Mouse (Mus musculus): ENCODE data around the gene Sptan1. TPM values are rescaled to one million over a fixed set of nuclear protein-coding genes. Genes with fewer than 3 reads are reported as not detected.
A peak's percentile ranks its signal among the peaks of the same experiment; 100 is the strongest.

The Sptan1 gene
- total and polyA plus RNA-seq, 3 experiments, result 130 to 167 (median 159) TPM

GRCm38 (mm10) chr2:29964354-29965249, 758 bp upstream of the Sptan1 start:
- H3K27me3 ChIP-seq (ENCODE audit: control insufficient read depth, insufficient read depth, low read length), result no peaks in the 10 kb centered on the region
- H3K9ac ChIP-seq (ENCODE audit: low read depth, low read length), result peak overlapping the region; percentile 50
- intact Hi-C loops (cut with DNase I), result loop anchor here (2.0 to 10.0 kb wide), 3 partner anchors 20 to 140 kb away; partner anchors contain the start of genes Gle1 and Urm1
- WGBS, result 8% methylated on average over 10 of the region's 10 CpGs
- peak overlapping the region; percentile 100 for H3K27ac ChIP-seq
- peaks cover 3% of the 10 kb centered on the region for H3K79me2 ChIP-seq (replicated peaks; ENCODE audit: control insufficient read depth, insufficient read depth, low read length)
- TF ChIP-seq EP300 (IDR thresholded peaks at IDR 0.05; ENCODE audit: insufficient read depth, low read depth, low read length) (peak; percentile 88; the same call in 1 of the 2 replicates), CTCF (IDR thresholded peaks at IDR 0.05) (no peak)
- DNase-seq, result peak; percentile 47 to 54
- peak overlapping the region; percentile 97 for H3K4me3 ChIP-seq
- peaks cover 14% of the 10 kb centered on the region for H3K4me1 ChIP-seq (ENCODE audit: control insufficient read depth, insufficient read depth, low read length)
- peaks cover 30% of the 10 kb centered on the region for H3K36me3 ChIP-seq (ENCODE audit: control insufficient read depth, insufficient read depth, low read length)

DNA sequence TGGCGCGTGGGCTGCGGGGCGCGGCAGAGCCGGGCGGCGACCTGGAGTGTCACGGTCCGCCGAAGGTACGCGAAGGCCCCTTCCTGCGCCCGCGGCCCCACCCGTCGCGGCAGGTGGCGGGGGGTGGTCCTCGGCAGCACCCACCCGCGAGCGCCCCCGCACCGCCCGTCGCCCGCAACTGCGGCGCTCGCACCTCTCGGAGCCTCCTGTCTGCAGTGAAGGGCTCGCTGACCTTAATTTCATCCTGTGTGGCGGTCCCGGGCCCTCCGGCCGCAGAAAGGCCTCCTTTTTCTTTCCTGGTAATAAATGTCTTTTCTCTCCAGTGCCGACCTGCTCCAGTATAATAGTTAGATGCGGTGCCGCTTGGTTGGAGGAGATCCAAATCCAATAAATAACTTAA, 546 bp downstream of the Sptan1 start:
- WGBS, result under 1% methylated on average over 34 of the region's 41 CpGs
- peak overlapping the region; percentile 97 for H3K4me3 ChIP-seq
- TF ChIP-seq EP300 (IDR thresholded peaks at IDR 0.05; ENCODE audit: insufficient read depth, low read depth, low read length) (no peak), POLR2A (IDR thresholded peaks at IDR 0.05; ENCODE audit: insufficient read depth, low read depth, low read length) (no peak), CTCF (IDR thresholded peaks at IDR 0.05) (peak; percentile 43)
- intact Hi-C loops (cut with DNase I), result loop anchor here (2.0 to 10.0 kb wide), 3 partner anchors 21 to 141 kb away; partner anchors contain the start of genes Gle1 and Urm1
- H3K27ac ChIP-seq, result peak overlapping the region; percentile 100
- peak; percentile 69 to 74 for DNase-seq
- H3K4me1 ChIP-seq (ENCODE audit: control insufficient read depth, insufficient read depth, low read length), result peaks cover 21% of the 10 kb centered on the region
- no peaks in the 10 kb centered on the region for H3K27me3 ChIP-seq (ENCODE audit: control insufficient read depth, insufficient read depth, low read length)
- H3K79me2 ChIP-seq (replicated peaks; ENCODE audit: control insufficient read depth, insufficient read depth, low read length), result peaks cover 3% of the 10 kb centered on the region
- H3K36me3 ChIP-seq (ENCODE audit: control insufficient read depth, insufficient read depth, low read length), result peaks cover 41% of the 10 kb centered on the region
- H3K9ac ChIP-seq (ENCODE audit: low read depth, low read length), result peak overlapping the region; percentile 95

DNA sequence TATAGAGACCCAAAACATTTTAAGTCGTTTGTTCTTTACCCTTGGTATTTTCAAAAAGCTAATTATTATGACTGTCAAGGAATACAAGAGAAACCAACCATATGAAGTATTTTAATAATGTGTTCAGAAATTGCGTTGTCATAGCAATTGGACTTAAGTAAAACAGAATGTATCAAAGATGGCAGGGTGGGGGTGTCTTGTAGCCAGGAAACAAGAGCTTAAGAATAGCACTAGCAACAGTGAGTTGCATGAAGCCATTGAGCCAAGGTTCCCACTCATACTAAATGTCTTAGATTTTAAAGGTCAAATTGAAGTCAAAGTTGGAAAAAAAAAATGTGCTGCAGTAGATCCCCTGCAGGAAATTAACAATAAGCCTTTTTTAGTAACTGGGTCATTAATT, 1.5 kb downstream of the Sptan1 start:
- TF ChIP-seq POLR2A (IDR thresholded peaks at IDR 0.05; ENCODE audit: insufficient read depth, low read depth, low read length) (no peak), EP300 (IDR thresholded peaks at IDR 0.05; ENCODE audit: insufficient read depth, low read depth, low read length) (no peak), CTCF (IDR thresholded peaks at IDR 0.05) (no peak)
- Histone ChIP-seq H3K4me1 (ENCODE audit: control insufficient read depth, insufficient read depth, low read length) (peaks cover 24% of the 10 kb centered on the region), H3K27me3 (ENCODE audit: control insufficient read depth, insufficient read depth, low read length) (no peaks in the 10 kb centered on the region), H3K27ac (peak overlapping the region; percentile 100), H3K9ac (ENCODE audit: low read depth, low read length) (no peak overlapping the region), H3K79me2 (replicated peaks; ENCODE audit: control insufficient read depth, insufficient read depth, low read length) (peaks cover 3% of the 10 kb centered on the region), H3K4me3 (peak overlapping the region; percentile 97), H3K36me3 (ENCODE audit: control insufficient read depth, insufficient read depth, low read length) (peaks cover 49% of the 10 kb centered on the region)
- intact Hi-C loops (cut with DNase I), result loop anchor here (10.0 kb wide), 1 partner anchor 142 kb away; the partner anchor contains the start of gene Urm1
- 20% methylated on average over 2 of the region's 2 CpGs for WGBS
- DNase-seq, result no peak

- H3K79me2 ChIP-seq (replicated peaks; ENCODE audit: control insufficient read depth, insufficient read depth, low read length), result peaks cover 3% of the 10 kb centered on the region
- H3K27me3 ChIP-seq (ENCODE audit: control insufficient read depth, insufficient read depth, low read length), result no peaks in the 10 kb centered on the region
- 7% methylated on average over 5 of the region's 5 CpGs for WGBS
- DNase-seq, result peak in 1 of 2 experiments; percentile 11
- peak overlapping the region; percentile 97 for H3K4me3 ChIP-seq
- TF ChIP-seq CTCF (IDR thresholded peaks at IDR 0.05), result no peak
- TF ChIP-seq EP300 (IDR thresholded peaks at IDR 0.05; ENCODE audit: insufficient read depth, low read depth, low read length), result 0 out of 2 replicates have a peak, but pooled peaks have one; percentile 25
- peak; percentile 37; the same call in 1 of the 2 replicates for TF ChIP-seq POLR2A (IDR thresholded peaks at IDR 0.05; ENCODE audit: insufficient read depth, low read depth, low read length)
- peak overlapping the region; percentile 76 for H3K9ac ChIP-seq (ENCODE audit: low read depth, low read length)
- intact Hi-C loops (cut with DNase I), result loop anchor here (10.0 kb wide), 1 partner anchor 143 kb away; the partner anchor contains the start of gene Urm1
- peak overlapping the region; percentile 16; the same call in 1 of the 2 replicates for H3K27ac ChIP-seq
- peaks cover 31% of the 10 kb centered on the region for H3K4me1 ChIP-seq (ENCODE audit: control insufficient read depth, insufficient read depth, low read length)
- peaks cover 55% of the 10 kb centered on the region for H3K36me3 ChIP-seq (ENCODE audit: control insufficient read depth, insufficient read depth, low read length)
These were observed 2.4 kb downstream of the Sptan1 start for GRCm38 (mm10) chr2:29967768-29968167.

- Histone ChIP-seq H3K36me3 (ENCODE audit: control insufficient read depth, insufficient read depth, low read length) (peaks cover 57% of the 10 kb centered on the region), H3K27ac (peak overlapping the region; percentile 29; the same call in 1 of the 2 replicates), H3K9ac (ENCODE audit: low read depth, low read length) (peak overlapping the region; percentile 27; the same call in 1 of the 2 replicates), H3K4me1 (ENCODE audit: control insufficient read depth, insufficient read depth, low read length) (peaks cover 32% of the 10 kb centered on the region), H3K79me2 (replicated peaks; ENCODE audit: control insufficient read depth, insufficient read depth, low read length) (peaks cover 3% of the 10 kb centered on the region), H3K4me3 (no peak overlapping the region; the same call in 1 of the 2 replicates), H3K27me3 (ENCODE audit: control insufficient read depth, insufficient read depth, low read length) (no peaks in the 10 kb centered on the region)
- no peak for TF ChIP-seq EP300 (IDR thresholded peaks at IDR 0.05; ENCODE audit: insufficient read depth, low read depth, low read length)
- 0 out of 2 replicates have a peak, but pooled peaks have one; percentile 27 for TF ChIP-seq POLR2A (IDR thresholded peaks at IDR 0.05; ENCODE audit: insufficient read depth, low read depth, low read length)
- intact Hi-C loops (cut with DNase I), result loop anchor here (10.0 kb wide), 1 partner anchor 144 kb away; the partner anchor contains the start of gene Urm1
- DNase-seq, result peak in 1 of 2 experiments; percentile 14
- 21% methylated on average over 5 of the region's 5 CpGs for WGBS
These were observed 3.3 kb downstream of the Sptan1 start for GRCm38 (mm10) chr2:29968638-29969037.

Data from heart, adult 2 months (tissue).